Mouse (Mus musculus): ENCODE results near the gene Lcmt1. TPM values are rescaled to one million over a fixed set of nuclear protein-coding genes. Genes with fewer than 3 reads are reported as not detected.

Lcmt1 gene
- total and polyA plus RNA-seq, 2 experiments: 9.6 to 15.9 TPM

- TF ChIP-seq CTCF (IDR thresholded peaks at IDR 0.05; ENCODE audit: low read depth, low read length) (no peak), POLR2A (IDR thresholded peaks at IDR 0.05; ENCODE audit: extremely low read depth, insufficient read depth, low read length) (no peak)
- no peak overlapping the region for H3K9ac ChIP-seq (ENCODE audit: low read depth, low read length)
- H3K36me3 ChIP-seq (ENCODE audit: control insufficient read depth, insufficient read depth, low read length): peaks cover 26% of the 10 kb centered on the region
- peaks cover 9% of the 10 kb centered on the region for H3K4me1 ChIP-seq (ENCODE audit: control insufficient read depth, insufficient read depth, low read length)
- H3K27me3 ChIP-seq (ENCODE audit: control insufficient read depth, insufficient read depth, low read length): no peaks in the 10 kb centered on the region
- no peak overlapping the region for H3K4me3 ChIP-seq (ENCODE audit: insufficient read depth, low read depth, low read length)
- DNase-seq (ENCODE audit: extremely low read depth, low read depth, low spot score): no peak
- H3K27ac ChIP-seq (replicated peaks; ENCODE audit: insufficient read depth, low read depth, low read length): no peak overlapping the region
- 98% methylated on average over 6 of the region's 6 CpGs for WGBS
- no peaks in the 10 kb centered on the region; the same call in 1 of the 2 replicates for H3K79me2 ChIP-seq (ENCODE audit: control insufficient read depth, insufficient read depth, low read length)
These were observed 34.6 kb downstream of the Lcmt1 start for GRCm38 (mm10) chr7:123404198-123404597.

GRCm38 (mm10) chr7:123405619-123406018, 36.0 kb downstream of the Lcmt1 start:
- Histone ChIP-seq H3K27me3 (ENCODE audit: control insufficient read depth, insufficient read depth, low read length) (no peaks in the 10 kb centered on the region), H3K79me2 (ENCODE audit: control insufficient read depth, insufficient read depth, low read length) (no peaks in the 10 kb centered on the region; the same call in 1 of the 2 replicates), H3K27ac (replicated peaks; ENCODE audit: insufficient read depth, low read depth, low read length) (peak overlapping the region; percentile 41; the same call in 1 of the 2 replicates), H3K4me3 (ENCODE audit: insufficient read depth, low read depth, low read length) (no peak overlapping the region), H3K4me1 (ENCODE audit: control insufficient read depth, insufficient read depth, low read length) (peaks cover 9% of the 10 kb centered on the region), H3K9ac (ENCODE audit: low read depth, low read length) (no peak overlapping the region), H3K36me3 (ENCODE audit: control insufficient read depth, insufficient read depth, low read length) (peaks cover 25% of the 10 kb centered on the region)
- no peak for TF ChIP-seq CTCF (IDR thresholded peaks at IDR 0.05; ENCODE audit: low read depth, low read length)
- TF ChIP-seq POLR2A (IDR thresholded peaks at IDR 0.05; ENCODE audit: extremely low read depth, insufficient read depth, low read length): no peak
- WGBS: 13% methylated on average over 3 of the region's 3 CpGs
- DNase-seq (ENCODE audit: extremely low read depth, low read depth, low spot score): peak; percentile 91

GRCm38 (mm10) chr7:123406988-123407387, 37.4 kb downstream of the Lcmt1 start:
- Histone ChIP-seq H3K9ac (ENCODE audit: low read depth, low read length) (no peak overlapping the region), H3K36me3 (ENCODE audit: control insufficient read depth, insufficient read depth, low read length) (peaks cover 20% of the 10 kb centered on the region), H3K4me3 (ENCODE audit: insufficient read depth, low read depth, low read length) (no peak overlapping the region), H3K79me2 (ENCODE audit: control insufficient read depth, insufficient read depth, low read length) (no peaks in the 10 kb centered on the region; the same call in 1 of the 2 replicates), H3K4me1 (ENCODE audit: control insufficient read depth, insufficient read depth, low read length) (peaks cover 9% of the 10 kb centered on the region), H3K27me3 (ENCODE audit: control insufficient read depth, insufficient read depth, low read length) (no peaks in the 10 kb centered on the region), H3K27ac (replicated peaks; ENCODE audit: insufficient read depth, low read depth, low read length) (peak overlapping the region; percentile 21; the same call in 1 of the 2 replicates)
- 55% methylated on average over 4 of the region's 4 CpGs for WGBS
- peak; percentile 77 for DNase-seq (ENCODE audit: extremely low read depth, low read depth, low spot score)
- no peak for TF ChIP-seq POLR2A (IDR thresholded peaks at IDR 0.05; ENCODE audit: extremely low read depth, insufficient read depth, low read length)
- TF ChIP-seq CTCF (IDR thresholded peaks at IDR 0.05; ENCODE audit: low read depth, low read length): no peak

GRCm38 (mm10) chr7:123410502-123410901, 40.9 kb downstream of the Lcmt1 start:
- Histone ChIP-seq H3K27me3 (ENCODE audit: control insufficient read depth, insufficient read depth, low read length) (no peaks in the 10 kb centered on the region), H3K4me3 (ENCODE audit: insufficient read depth, low read depth, low read length) (no peak overlapping the region), H3K4me1 (ENCODE audit: control insufficient read depth, insufficient read depth, low read length) (peaks cover 5% of the 10 kb centered on the region; the same call in 1 of the 2 replicates), H3K36me3 (ENCODE audit: control insufficient read depth, insufficient read depth, low read length) (peaks cover 2% of the 10 kb centered on the region; the same call in 1 of the 2 replicates), H3K79me2 (ENCODE audit: control insufficient read depth, insufficient read depth, low read length) (no peaks in the 10 kb centered on the region; the same call in 1 of the 2 replicates), H3K27ac (replicated peaks; ENCODE audit: insufficient read depth, low read depth, low read length) (no peak overlapping the region), H3K9ac (ENCODE audit: low read depth, low read length) (no peak overlapping the region)
- WGBS: 88% methylated on average over 7 of the region's 7 CpGs
- DNase-seq (ENCODE audit: extremely low read depth, low read depth, low spot score): no peak
- no peak for TF ChIP-seq POLR2A (IDR thresholded peaks at IDR 0.05; ENCODE audit: extremely low read depth, insufficient read depth, low read length)
- TF ChIP-seq CTCF (IDR thresholded peaks at IDR 0.05; ENCODE audit: low read depth, low read length): no peak

GRCm38 (mm10) chr7:123411109-123411508, 41.5 kb downstream of the Lcmt1 start:
- 80% methylated on average over 1 of the region's 1 CpGs for WGBS
- no peak overlapping the region for H3K9ac ChIP-seq (ENCODE audit: low read depth, low read length)
- no peak for DNase-seq (ENCODE audit: extremely low read depth, low read depth, low spot score)
- no peak overlapping the region for H3K4me3 ChIP-seq (ENCODE audit: insufficient read depth, low read depth, low read length)
- H3K27ac ChIP-seq (replicated peaks; ENCODE audit: insufficient read depth, low read depth, low read length): no peak overlapping the region
- H3K79me2 ChIP-seq (ENCODE audit: control insufficient read depth, insufficient read depth, low read length): no peaks in the 10 kb centered on the region; the same call in 1 of the 2 replicates
- no peaks in the 10 kb centered on the region for H3K27me3 ChIP-seq (ENCODE audit: control insufficient read depth, insufficient read depth, low read length)
- TF ChIP-seq POLR2A (IDR thresholded peaks at IDR 0.05; ENCODE audit: extremely low read depth, insufficient read depth, low read length) (no peak), CTCF (IDR thresholded peaks at IDR 0.05; ENCODE audit: low read depth, low read length) (no peak)
- H3K36me3 ChIP-seq (ENCODE audit: control insufficient read depth, insufficient read depth, low read length): peaks cover 2% of the 10 kb centered on the region; the same call in 1 of the 2 replicates
- H3K4me1 ChIP-seq (ENCODE audit: control insufficient read depth, insufficient read depth, low read length): peaks cover under 1% of the 10 kb centered on the region; the same call in 1 of the 2 replicates

GRCm38 (mm10) chr7:123412143-123412542, 42.6 kb downstream of the Lcmt1 start:
- H3K4me3 ChIP-seq (ENCODE audit: insufficient read depth, low read depth, low read length): no peak overlapping the region
- H3K4me1 ChIP-seq (ENCODE audit: control insufficient read depth, insufficient read depth, low read length): peaks cover 3% of the 10 kb centered on the region
- TF ChIP-seq CTCF (IDR thresholded peaks at IDR 0.05; ENCODE audit: low read depth, low read length) (no peak), POLR2A (IDR thresholded peaks at IDR 0.05; ENCODE audit: extremely low read depth, insufficient read depth, low read length) (no peak)
- no peaks in the 10 kb centered on the region; the same call in 1 of the 2 replicates for H3K79me2 ChIP-seq (ENCODE audit: control insufficient read depth, insufficient read depth, low read length)
- WGBS: 90% methylated on average over 3 of the region's 3 CpGs
- no peak overlapping the region for H3K9ac ChIP-seq (ENCODE audit: low read depth, low read length)
- no peaks in the 10 kb centered on the region for H3K27me3 ChIP-seq (ENCODE audit: control insufficient read depth, insufficient read depth, low read length)
- DNase-seq (ENCODE audit: extremely low read depth, low read depth, low spot score): no peak
- no peak overlapping the region for H3K27ac ChIP-seq (replicated peaks; ENCODE audit: insufficient read depth, low read depth, low read length)
- H3K36me3 ChIP-seq (ENCODE audit: control insufficient read depth, insufficient read depth, low read length): peaks cover 2% of the 10 kb centered on the region; the same call in 1 of the 2 replicates
